Mouse (Mus musculus) brain, embryonic 14.5 days (tissue): ENCODE results near the gene Gm609.

Experiments used
- CTCF ChIP-seq: fragments of 200-500 bp; IDR thresholded peaks from 2 replicates; pipeline ENCODE4 v1.5.1; 2012; ENCODE audit warnings: inconsistent platforms, mild to moderate bottlenecking, moderate library complexity, borderline replicate concordance; ENCODE audit not compliant: insufficient read depth, insufficient read length; ENCODE audit errors: extremely low read depth
- POLR2A ChIP-seq: fragments of 200-500 bp; IDR thresholded peaks from 2 replicates; pipeline ENCODE4 v1.6.1; 2012; ENCODE audit warnings: mild to moderate bottlenecking, inconsistent platforms, borderline replicate concordance; ENCODE audit not compliant: poor library complexity, insufficient read depth, insufficient read length, severe bottlenecking; ENCODE audit errors: extremely low read depth

- TF ChIP-seq CTCF (no peak), POLR2A (no peak)
Observed at GRCm38 (mm10) chr16:45413497-45413896, 79.3 kb downstream of the Gm609 start.
